Comparison of ENCODE assay signal across 8 mouse cellular contexts in genomic region chr15:81796228-81796627, GRCm38 (mm10). TPM values are rescaled to one million over a fixed set of nuclear protein-coding genes. Genes with fewer than 3 reads are reported as not detected.
DNase-seq lines count a peak whose midpoint lies in the region; ATAC-seq and TF ChIP-seq lines count a peak whose summit lies in the region.

No protein-coding gene starts in this region.

- 75% methylated on average over 3 of the region's 3 CpGs for WGBS in bone marrow, adult 2 months

- ATAC-seq in megakaryocyte-erythroid progenitor cell, adult 5-6 weeks (replicated peaks; ENCODE audit: low FRiP score, low TSS enrichment, poor library complexity, severe bottlenecking): peak; percentile 56; the same call in 1 of the 2 replicates

- no peak for TF ChIP-seq POLR2A in bone marrow, adult 2 months (IDR thresholded peaks at IDR 0.05; ENCODE audit: borderline replicate concordance, control insufficient read depth, low read depth, low read length)

- no peaks in the 10 kb centered on the region for H3K4me1 ChIP-seq in bone marrow, adult 2 months (ENCODE audit: control insufficient read depth, insufficient read depth, low read length)

- H3K27ac ChIP-seq in layer of hippocampus, adult 2 months: peak overlapping the region; percentile 0; the same call in 1 of the 2 replicates
- H3K27ac ChIP-seq in bone marrow, adult 2 months (ENCODE audit: control insufficient read depth, insufficient read depth, low read depth, low read length, poor library complexity): no peak overlapping the region

- peak; percentile 68 for TF ChIP-seq CTCF in layer of hippocampus, adult 2 months (conservative IDR thresholded peaks at IDR 0.05)
- peak; percentile 33; the same call in 1 of the 2 replicates for TF ChIP-seq CTCF in bone marrow, adult 2 months (IDR thresholded peaks at IDR 0.05; ENCODE audit: control insufficient read depth, insufficient read depth, low read length)

- DNase-seq in layer of hippocampus, adult 2 months (ENCODE audit: low spot score in 2 of 2): no peak
- no peak for DNase-seq in layer of hippocampus, adult 9-10 months (ENCODE audit: low spot score)
- peak; percentile 40 for DNase-seq in induced T-regulatory cell, adult 2 months (ENCODE audit: low read depth)
- DNase-seq in cerebellum, adult 18-20 months: no peak
- no peak for DNase-seq in urinary bladder, adult 2 months (ENCODE audit: low spot score)
- no peak for DNase-seq in testis, postnatal 14 days (ENCODE audit: low spot score)

- no peak overlapping the region for H3K4me3 ChIP-seq in layer of hippocampus, adult 2 months
- no peak overlapping the region for H3K4me3 ChIP-seq in bone marrow, adult 2 months (replicated peaks; ENCODE audit: control insufficient read depth, low read depth, low read length)

RNA-seq across cellular contexts. Expression of gene Tef, which starts 6.0 kb away (rescaled TPM):
- 100 to 1,000 TPM; 273 to 304 TPM for total RNA-seq in layer of hippocampus, adult 2 months (2021)
- polyA plus RNA-seq in bone marrow, adult 2 months (2011; ENCODE audit: insufficient read depth, insufficient read length, low replicate concordance, missing spikeins): 6.4 and 16.2 TPM in 2 replicates
- 10.9 and 13.2 TPM in 2 replicates for total RNA-seq in megakaryocyte-erythroid progenitor cell, adult 5-6 weeks (2014; fragmentation: Nextera tagmentation)
- 12.7 and 14.4 TPM in 2 replicates for total RNA-seq in megakaryocyte-erythroid progenitor cell, adult 5-6 weeks (2017)
- 193 and 226 TPM in 2 replicates for polyA plus RNA-seq in urinary bladder, adult 2 months (2012; rRNA removed)

RNA-seq across cellular contexts. Expression of gene Rangap1, which starts 50.9 kb away (rescaled TPM):
- 100 to 1,000 TPM; 149 to 162 TPM for total RNA-seq in layer of hippocampus, adult 2 months (2021)
- 66.5 and 91.3 TPM in 2 replicates for polyA plus RNA-seq in bone marrow, adult 2 months (2011; ENCODE audit: insufficient read depth, insufficient read length, low replicate concordance, missing spikeins)
- 84.8 and 93.4 TPM in 2 replicates for total RNA-seq in megakaryocyte-erythroid progenitor cell, adult 5-6 weeks (2014; fragmentation: Nextera tagmentation)
- 111 and 144 TPM in 2 replicates for total RNA-seq in megakaryocyte-erythroid progenitor cell, adult 5-6 weeks (2017)
- polyA plus RNA-seq in urinary bladder, adult 2 months (2012; rRNA removed): 29.4 and 31.0 TPM in 2 replicates

RNA-seq across cellular contexts. Expression of gene Zc3h7b, which starts 51.4 kb away (rescaled TPM):
- 100 to 1,000 TPM; 140 to 145 TPM for total RNA-seq in layer of hippocampus, adult 2 months (2021)
- 10.8 and 16.1 TPM in 2 replicates for polyA plus RNA-seq in bone marrow, adult 2 months (2011; ENCODE audit: insufficient read depth, insufficient read length, low replicate concordance, missing spikeins)
- 34.9 and 35.7 TPM in 2 replicates for total RNA-seq in megakaryocyte-erythroid progenitor cell, adult 5-6 weeks (2014; fragmentation: Nextera tagmentation)
- 19.2 and 22.4 TPM in 2 replicates for total RNA-seq in megakaryocyte-erythroid progenitor cell, adult 5-6 weeks (2017)
- polyA plus RNA-seq in urinary bladder, adult 2 months (2012; rRNA removed): 30.8 and 41.0 TPM in 2 replicates

Comparison
In these comparisons a context has a peak if more than half of its experiments do, and no peak if none do; other contexts are left out.
1. RNA of gene Tef, which starts 6.0 kb away (total RNA-seq): 273 to 304 TPM in layer of hippocampus, adult 2 months; 10.9 to 14.4 TPM in megakaryocyte-erythroid progenitor cell, adult 5-6 weeks; every median in the first group is over 10 times any median in the second.